Mouse (Mus musculus): ENCODE results near the gene Magi1.

DNA sequence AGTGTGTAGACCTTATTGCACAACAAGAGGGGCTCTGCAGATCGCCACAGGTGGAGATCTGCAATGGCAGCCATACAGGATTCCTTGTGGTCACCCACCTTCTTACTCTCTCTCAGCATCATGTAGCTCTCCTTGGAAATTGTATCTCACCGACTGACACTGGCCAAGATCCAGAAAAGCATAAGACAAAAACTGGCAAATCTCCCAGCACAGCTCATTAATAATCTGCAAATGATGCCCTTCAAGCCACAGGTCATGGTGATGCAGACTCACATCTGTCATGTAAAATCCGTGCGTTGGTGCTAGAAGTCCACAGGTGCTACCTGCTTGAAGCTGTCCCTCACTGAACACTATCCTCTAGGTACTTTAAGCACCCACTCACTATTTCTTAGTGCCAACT, 448.5 kb downstream of the Magi1 start:
- TF ChIP-seq CTCF (IDR thresholded peaks at IDR 0.05; ENCODE audit: low read depth, low read length) (no peak), POLR2A (IDR thresholded peaks at IDR 0.05; ENCODE audit: extremely low read depth, insufficient read depth, low read length) (no peak)
